Mouse (Mus musculus): ENCODE data around the gene Numa1. TPM values are rescaled to one million over a fixed set of nuclear protein-coding genes. Genes with fewer than 3 reads are reported as not detected.

Gene Numa1
- polyA plus RNA-seq, 1 experiment from 2014 or later, result 73.5 TPM

- no peak overlapping the region for H3K9ac ChIP-seq
- H3K9me3 ChIP-seq (replicated peaks), result no peaks in the 10 kb centered on the region
- H3K4me1 ChIP-seq, result peaks cover 23% of the 10 kb centered on the region
- H3K27ac ChIP-seq, result peak overlapping the region; percentile 86
- no peaks in the 10 kb centered on the region for H3K27me3 ChIP-seq
- ATAC-seq (replicated peaks; ENCODE audit: low FRiP score), result peak; percentile 88
- H3K4me3 ChIP-seq (replicated peaks), result no peak overlapping the region
- H3K4me2 ChIP-seq, result no peak overlapping the region
- 56% methylated on average over 15 of the region's 15 CpGs for WGBS
- peaks cover 98% of the 10 kb centered on the region for H3K36me3 ChIP-seq
These were observed 65.7 kb downstream of the Numa1 start for GRCm38 (mm10) chr7:101999461-102000151.

- Histone ChIP-seq H3K27ac (peak overlapping the region; percentile 86), H3K4me1 (peaks cover 23% of the 10 kb centered on the region), H3K9ac (0 out of 2 replicates have a peak overlapping the region, but pooled peaks have one; percentile 9), H3K36me3 (peaks cover 98% of the 10 kb centered on the region), H3K4me2 (no peak overlapping the region), H3K4me3 (replicated peaks) (no peak overlapping the region), H3K9me3 (replicated peaks) (no peaks in the 10 kb centered on the region), H3K27me3 (no peaks in the 10 kb centered on the region)
- WGBS, result 81% methylated on average over 8 of the region's 8 CpGs
- no peak for ATAC-seq (replicated peaks; ENCODE audit: low FRiP score)
These were observed 66.4 kb downstream of the Numa1 start for GRCm38 (mm10) chr7:102000296-102000695.

GRCm38 (mm10) chr7:102000921-102001630, 67.2 kb downstream of the Numa1 start:
- no peak overlapping the region for H3K4me3 ChIP-seq (replicated peaks)
- 0 out of 2 replicates have a peak overlapping the region, but pooled peaks have one; percentile 86 for H3K27ac ChIP-seq
- H3K27me3 ChIP-seq, result no peaks in the 10 kb centered on the region
- H3K4me1 ChIP-seq, result peaks cover 23% of the 10 kb centered on the region
- peaks cover 98% of the 10 kb centered on the region for H3K36me3 ChIP-seq
- no peaks in the 10 kb centered on the region for H3K9me3 ChIP-seq (replicated peaks)
- H3K9ac ChIP-seq, result no peak overlapping the region
- ATAC-seq (replicated peaks; ENCODE audit: low FRiP score), result no peak
- H3K4me2 ChIP-seq, result no peak overlapping the region
- 90% methylated on average over 26 of the region's 26 CpGs for WGBS

- Histone ChIP-seq H3K4me1 (no peaks in the 10 kb centered on the region), H3K9me3 (replicated peaks) (no peaks in the 10 kb centered on the region), H3K9ac (no peak overlapping the region), H3K4me2 (no peak overlapping the region), H3K4me3 (replicated peaks) (no peak overlapping the region), H3K27ac (no peak overlapping the region), H3K27me3 (no peaks in the 10 kb centered on the region), H3K36me3 (peaks cover 98% of the 10 kb centered on the region)
- WGBS, result 83% methylated on average over 1 of the region's 1 CpGs
- ATAC-seq (replicated peaks; ENCODE audit: low FRiP score), result no peak
These were observed 72.6 kb downstream of the Numa1 start for GRCm38 (mm10) chr7:102006520-102006919.

GRCm38 (mm10) chr7:102011855-102012254, 77.9 kb downstream of the Numa1 start:
- Histone ChIP-seq H3K9me3 (replicated peaks) (no peaks in the 10 kb centered on the region), H3K27me3 (no peaks in the 10 kb centered on the region), H3K4me3 (replicated peaks) (no peak overlapping the region), H3K27ac (no peak overlapping the region), H3K4me1 (no peaks in the 10 kb centered on the region), H3K36me3 (peaks cover 100% of the 10 kb centered on the region), H3K9ac (no peak overlapping the region), H3K4me2 (no peak overlapping the region)
- no peak for ATAC-seq (replicated peaks; ENCODE audit: low FRiP score)
- 93% methylated on average over 9 of the region's 9 CpGs for WGBS

GRCm38 (mm10) chr7:102013416-102013815, 79.5 kb downstream of the Numa1 start:
- Histone ChIP-seq H3K4me2 (no peak overlapping the region), H3K9me3 (replicated peaks) (no peaks in the 10 kb centered on the region), H3K4me1 (no peaks in the 10 kb centered on the region), H3K9ac (no peak overlapping the region), H3K27me3 (no peaks in the 10 kb centered on the region), H3K36me3 (peaks cover 100% of the 10 kb centered on the region), H3K27ac (no peak overlapping the region), H3K4me3 (replicated peaks) (no peak overlapping the region)
- 87% methylated on average over 8 of the region's 8 CpGs for WGBS
- no peak for ATAC-seq (replicated peaks; ENCODE audit: low FRiP score)

GRCm38 (mm10) chr7:102014995-102015394, 81.1 kb downstream of the Numa1 start:
- Histone ChIP-seq H3K4me2 (no peak overlapping the region), H3K27ac (no peak overlapping the region), H3K9me3 (replicated peaks) (no peaks in the 10 kb centered on the region), H3K4me1 (no peaks in the 10 kb centered on the region), H3K9ac (no peak overlapping the region), H3K36me3 (peaks cover 100% of the 10 kb centered on the region), H3K4me3 (replicated peaks) (no peak overlapping the region), H3K27me3 (no peaks in the 10 kb centered on the region)
- WGBS, result 89% methylated on average over 2 of the region's 2 CpGs
- no peak for ATAC-seq (replicated peaks; ENCODE audit: low FRiP score)

- Histone ChIP-seq H3K4me1 (no peaks in the 10 kb centered on the region), H3K9ac (no peak overlapping the region), H3K4me3 (replicated peaks) (no peak overlapping the region), H3K36me3 (peaks cover 98% of the 10 kb centered on the region), H3K4me2 (no peak overlapping the region), H3K9me3 (replicated peaks) (no peaks in the 10 kb centered on the region), H3K27ac (no peak overlapping the region), H3K27me3 (no peaks in the 10 kb centered on the region)
- ATAC-seq (replicated peaks; ENCODE audit: low FRiP score), result no peak
- WGBS, result 83% methylated on average over 4 of the region's 4 CpGs
These were observed 83.0 kb downstream of the Numa1 start for GRCm38 (mm10) chr7:102016936-102017335.

- 80% methylated on average over 5 of the region's 5 CpGs for WGBS
These were observed 83.5 kb downstream of the Numa1 start for GRCm38 (mm10) chr7:102017452-102017851.

GRCm38 (mm10) chr7:102018034-102018433, 84.1 kb downstream of the Numa1 start:
- Histone ChIP-seq H3K27me3 (no peaks in the 10 kb centered on the region), H3K36me3 (peaks cover 98% of the 10 kb centered on the region), H3K27ac (peak overlapping the region; percentile 3; the same call in 1 of the 2 replicates), H3K9ac (no peak overlapping the region), H3K4me2 (no peak overlapping the region), H3K4me3 (replicated peaks) (no peak overlapping the region), H3K4me1 (no peaks in the 10 kb centered on the region), H3K9me3 (replicated peaks) (no peaks in the 10 kb centered on the region)
- no peak for ATAC-seq (replicated peaks; ENCODE audit: low FRiP score)
- 70% methylated on average over 7 of the region's 7 CpGs for WGBS

More at GRCm38 (mm10) chr7:102017452-102017851, 83.5 kb downstream of the Numa1 start:
- Histone ChIP-seq H3K36me3 (peaks cover 98% of the 10 kb centered on the region), H3K4me3 (replicated peaks) (no peak overlapping the region), H3K27ac (no peak overlapping the region), H3K9ac (no peak overlapping the region), H3K4me1 (no peaks in the 10 kb centered on the region), H3K9me3 (replicated peaks) (no peaks in the 10 kb centered on the region), H3K27me3 (no peaks in the 10 kb centered on the region), H3K4me2 (no peak overlapping the region)
- ATAC-seq (replicated peaks; ENCODE audit: low FRiP score), result no peak

GRCm38 (mm10) chr7:102018590-102018989, 84.7 kb downstream of the Numa1 start, which contains the start of gene Il18bp:
Il18bp (minus strand) TSS chr7:102018690.
- 84% methylated on average over 3 of the region's 3 CpGs for WGBS
- no peak within 1 kb of the TSS for H3K9ac ChIP-seq

GRCm38 (mm10) chr7:102019362-102019761, 85.5 kb downstream of the Numa1 start:
- Histone ChIP-seq H3K36me3 (peaks cover 97% of the 10 kb centered on the region), H3K9me3 (replicated peaks) (no peaks in the 10 kb centered on the region), H3K27ac (no peak overlapping the region), H3K4me1 (no peaks in the 10 kb centered on the region), H3K27me3 (no peaks in the 10 kb centered on the region), H3K4me3 (replicated peaks) (no peak overlapping the region), H3K4me2 (no peak overlapping the region), H3K9ac (no peak overlapping the region)
- 68% methylated on average over 3 of the region's 3 CpGs for WGBS
- no peak for ATAC-seq (replicated peaks; ENCODE audit: low FRiP score)

More at GRCm38 (mm10) chr7:102018590-102018989, 84.7 kb downstream of the Numa1 start, which contains the start of gene Il18bp:
- Histone ChIP-seq H3K36me3 (peaks cover 98% of the 10 kb centered on the region), H3K4me2 (no peak within 1 kb of the TSS), H3K4me3 (replicated peaks) (no peak within 1 kb of the TSS), H3K27me3 (no peaks in the 10 kb centered on the region), H3K9me3 (replicated peaks) (no peaks in the 10 kb centered on the region), H3K4me1 (no peaks in the 10 kb centered on the region), H3K27ac (peak within 1 kb of the TSS; percentile 3; the same call in 1 of the 2 replicates)
- ATAC-seq (replicated peaks; ENCODE audit: low FRiP score), result no peak
